Mouse (Mus musculus) midbrain, embryonic 14.5 days (tissue): ENCODE results near the gene Polr2g. TPM values are rescaled to one million over a fixed set of nuclear protein-coding genes. Genes with fewer than 3 reads are reported as not detected.
A peak's percentile ranks its signal among the peaks of the same experiment; 100 is the strongest.

Experiments used
- ATAC-seq: fragments of 200-750 bp; cut with Nextera tagmentation; 2 replicates; pipeline ENCODE4 v1.8.0; 2017; ENCODE audit warnings: moderate number of reproducible peaks, moderate library complexity; ENCODE audit not compliant: low FRiP score, low TSS enrichment
- DNase-seq: peaks from one replicate; pipeline ENCODE4 v3.0.0-alpha.2; 2015
- H3K27ac ChIP-seq: fragments of 300-500 bp; sonication (generic); replicated peaks from 2 replicates; pipeline ENCODE4 v1.5.1; 2014; ENCODE audit warnings: mild to moderate bottlenecking, low read depth, low read length, moderate library complexity
- H3K27me3 ChIP-seq: fragments of 300-500 bp; sonication (generic); 2 replicates; pipeline ENCODE4 v1.6.1; 2014; ENCODE audit warnings: low read length, control low read depth, mixed read lengths; ENCODE audit not compliant: control insufficient read depth, insufficient read depth
- H3K36me3 ChIP-seq: fragments of 300-500 bp; sonication (generic); 2 replicates; pipeline ENCODE4 v1.6.1; 2014; ENCODE audit warnings: low read length, control low read depth; ENCODE audit not compliant: control insufficient read depth, insufficient read depth
- H3K4me1 ChIP-seq: fragments of 300-500 bp; sonication (generic); 2 replicates; pipeline ENCODE4 v1.6.1; 2014; ENCODE audit warnings: mild to moderate bottlenecking, antibody characterized with exemption, low read length, control low read depth; ENCODE audit not compliant: control insufficient read depth, insufficient read depth
- H3K4me2 ChIP-seq: fragments of 300-500 bp; sonication (generic); 2 replicates; pipeline ENCODE4 v1.6.1; 2014; ENCODE audit warnings: mild to moderate bottlenecking, low read length, moderate library complexity
- H3K4me3 ChIP-seq: fragments of 300-500 bp; sonication (generic); replicated peaks from 2 replicates; pipeline ENCODE4 v1.5.1; 2014; ENCODE audit warnings: low read depth, low read length
- H3K9ac ChIP-seq: fragments of 300-500 bp; sonication (generic); replicated peaks from 2 replicates; pipeline ENCODE4 v1.6.1; 2014; ENCODE audit warnings: mild to moderate bottlenecking, low read length, moderate library complexity
- H3K9me3 ChIP-seq: fragments of 300-500 bp; sonication (generic); 2 replicates; pipeline ENCODE4 v1.6.1; 2016; ENCODE audit warnings: low read length, control low read depth, mixed read lengths; ENCODE audit not compliant: control insufficient read depth
- WGBS: fragments of 180-500 bp; shearing (Covaris S2); extraction: QIAGEN DNeasy Blood & Tissue Kit; methylation state at CpG from one replicate; pipeline ENCODE4 v1.1.7; 2014; 5-methylcytosine and 5-hydroxymethylcytosine counted together
- polyA plus RNA-seq: library from polyadenylated mRNA; unstranded; fragments of >200 nt; fragmentation: Nextera tagmentation; extraction: Ambion mirVana; gene quantifications from 2 replicates; pipeline ENCODE4 v1.2.1, GENCODE M21; 2014

Gene Polr2g
- polyA plus RNA-seq, 1 experiment from 2014 or later: 156 TPM

GRCm38 (mm10) chr19:8774086-8774835, 24.1 kb downstream of the Polr2g start, which contains the start of gene Tmem179b:
Gene Tmem179b (minus strand): TSS chr19:8774467.
- H3K4me2 ChIP-seq: peak within 1 kb of the TSS; percentile 100
- H3K36me3 ChIP-seq: peaks cover 46% of the 10 kb centered on the region
- H3K27ac ChIP-seq: peak within 1 kb of the TSS; percentile 99
- peak within 1 kb of the TSS; percentile 78 for H3K9ac ChIP-seq
- DNase-seq (peak; percentile 98), ATAC-seq (peak; percentile 93)
- no peaks in the 10 kb centered on the region for H3K9me3 ChIP-seq
- H3K4me3 ChIP-seq: peak within 1 kb of the TSS; percentile 64
- peaks cover 34% of the 10 kb centered on the region for H3K4me1 ChIP-seq
- under 1% methylated on average over 68 of the region's 68 CpGs for WGBS
- no peaks in the 10 kb centered on the region for H3K27me3 ChIP-seq

- 57% methylated on average over 6 of the region's 6 CpGs for whole genome bisulfite sequencing
- no peaks in the 10 kb centered on the region for H3K9me3 ChIP-seq
- H3K9ac ChIP-seq: peak overlapping the region; percentile 78; the same call in 1 of the 2 replicates
- H3K4me2 ChIP-seq: peak overlapping the region; percentile 100
- no peaks in the 10 kb centered on the region for H3K27me3 ChIP-seq
- H3K4me1 ChIP-seq: peaks cover 34% of the 10 kb centered on the region
- no peak overlapping the region for H3K27ac ChIP-seq
- ATAC-seq (no peak), DNase-seq (no peak)
- peaks cover 51% of the 10 kb centered on the region for H3K36me3 ChIP-seq
- peak overlapping the region; percentile 64 for H3K4me3 ChIP-seq
Observed at GRCm38 (mm10) chr19:8773409-8773808, 25.0 kb downstream of the Polr2g start.

DNA sequence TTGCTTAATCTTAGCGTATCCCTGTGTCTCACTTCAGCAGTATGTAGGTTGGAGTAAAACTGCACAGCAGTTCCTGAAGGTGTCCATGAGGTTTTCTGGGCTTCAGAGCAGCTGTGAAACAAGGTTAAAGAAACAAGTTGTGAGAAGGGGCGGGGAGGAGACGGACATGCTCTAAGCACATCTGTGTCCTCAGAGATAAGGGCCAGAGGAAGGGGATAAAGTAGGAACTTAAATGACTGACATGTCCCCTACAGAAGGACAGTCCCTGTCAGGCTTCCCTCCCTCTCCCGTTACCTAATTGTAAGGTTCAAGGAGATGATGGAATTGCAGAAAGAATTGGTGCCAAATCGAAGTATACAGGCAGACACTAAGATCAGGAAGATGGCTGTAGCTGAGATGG, 25.4 kb downstream of the Polr2g start:
- H3K9me3 ChIP-seq: no peaks in the 10 kb centered on the region
- H3K4me3 ChIP-seq: peak overlapping the region; percentile 10; the same call in 1 of the 2 replicates
- H3K27me3 ChIP-seq: no peaks in the 10 kb centered on the region
- no peak overlapping the region for H3K9ac ChIP-seq
- 91% methylated on average over 5 of the region's 5 CpGs for WGBS
- H3K36me3 ChIP-seq: peaks cover 51% of the 10 kb centered on the region
- H3K27ac ChIP-seq: no peak overlapping the region
- peak overlapping the region; percentile 100 for H3K4me2 ChIP-seq
- DNase-seq (no peak), ATAC-seq (no peak)
- H3K4me1 ChIP-seq: peaks cover 34% of the 10 kb centered on the region

DNA sequence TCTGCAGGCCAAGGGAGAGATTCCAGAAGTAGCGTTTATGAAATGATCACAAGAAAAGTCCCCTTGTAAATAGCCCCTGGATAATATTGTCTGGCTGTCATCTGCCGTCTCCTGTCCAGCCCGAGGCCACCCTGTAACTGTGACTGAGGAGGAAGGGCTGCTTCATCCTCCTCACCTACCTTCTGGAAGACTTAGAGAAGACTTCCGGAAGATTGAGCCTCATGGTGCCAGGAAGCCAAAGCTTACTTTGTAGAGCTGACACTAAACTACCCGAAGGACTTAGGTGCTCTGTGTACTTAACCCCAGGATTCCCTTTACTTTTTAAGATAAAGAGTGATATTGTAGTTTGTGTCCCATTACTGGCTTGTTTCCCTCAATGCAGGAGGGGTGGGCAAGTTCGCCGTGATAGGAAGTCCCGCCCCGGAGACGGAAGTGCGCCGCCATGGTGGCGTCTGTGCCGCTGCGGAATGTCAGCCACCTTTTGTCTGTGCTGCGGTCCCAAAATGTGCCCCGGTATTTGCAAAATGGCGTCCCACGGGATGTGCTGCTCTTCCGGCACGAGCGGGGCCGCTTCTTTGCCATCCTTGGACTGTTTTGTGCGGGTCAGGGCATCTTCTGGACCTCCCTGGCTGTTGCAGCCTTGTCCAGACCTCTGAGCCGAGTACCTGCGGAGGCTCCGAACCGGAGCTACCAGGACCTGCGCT, 27.7 kb downstream of the Polr2g start, which contains the start of gene Tmem223:
Gene Tmem223 (plus strand): TSS at position 430 of the 704 bp plus-strand sequence.
- Histone ChIP-seq H3K27me3 (no peaks in the 10 kb centered on the region), H3K27ac (peak within 1 kb of the TSS; percentile 88), H3K4me2 (peak within 1 kb of the TSS; percentile 68), H3K9me3 (no peaks in the 10 kb centered on the region), H3K9ac (peak within 1 kb of the TSS; percentile 84), H3K36me3 (peaks cover 71% of the 10 kb centered on the region), H3K4me1 (peaks cover 33% of the 10 kb centered on the region), H3K4me3 (peak within 1 kb of the TSS; percentile 78)
- peak; percentile 55; the same call in 1 of the 2 replicates for ATAC-seq
- peak; percentile 88 for DNase-seq
- WGBS: 19% methylated on average over 29 of the region's 29 CpGs

- DNase-seq (no peak), ATAC-seq (no peak)
- no peak overlapping the region for H3K27ac ChIP-seq
- peaks cover 7% of the 10 kb centered on the region; the same call in 1 of the 2 replicates for H3K9me3 ChIP-seq
- 0 out of 2 replicates have a peak, but pooled peaks cover 3% of the 10 kb centered on the region for H3K4me1 ChIP-seq
- peaks cover 85% of the 10 kb centered on the region for H3K36me3 ChIP-seq
- 98% methylated on average over 9 of the region's 9 CpGs for WGBS
- H3K4me3 ChIP-seq: no peak overlapping the region
- no peak overlapping the region for H3K9ac ChIP-seq
- H3K4me2 ChIP-seq: no peak overlapping the region
- no peaks in the 10 kb centered on the region for H3K27me3 ChIP-seq
Observed at GRCm38 (mm10) chr19:8765562-8765961, 32.8 kb downstream of the Polr2g start.

GRCm38 (mm10) chr19:8763276-8763675, 35.1 kb downstream of the Polr2g start:
- Histone ChIP-seq H3K36me3 (peaks cover 62% of the 10 kb centered on the region), H3K27me3 (no peaks in the 10 kb centered on the region), H3K4me2 (no peak overlapping the region), H3K27ac (no peak overlapping the region), H3K9me3 (peaks cover 7% of the 10 kb centered on the region; the same call in 1 of the 2 replicates), H3K4me1 (peaks cover 3% of the 10 kb centered on the region), H3K9ac (no peak overlapping the region), H3K4me3 (no peak overlapping the region)
- WGBS: 97% methylated on average over 4 of the region's 4 CpGs
- ATAC-seq: no peak
- DNase-seq: no peak

- WGBS: 92% methylated on average over 2 of the region's 2 CpGs
- no peak overlapping the region for H3K27ac ChIP-seq
- H3K4me3 ChIP-seq: no peak overlapping the region
- ATAC-seq (no peak), DNase-seq (no peak)
- peaks cover 16% of the 10 kb centered on the region for H3K4me1 ChIP-seq
- no peak overlapping the region for H3K4me2 ChIP-seq
- peaks cover 37% of the 10 kb centered on the region for H3K36me3 ChIP-seq
- H3K9me3 ChIP-seq: peaks cover 7% of the 10 kb centered on the region; the same call in 1 of the 2 replicates
- H3K27me3 ChIP-seq: no peaks in the 10 kb centered on the region
- no peak overlapping the region for H3K9ac ChIP-seq
Observed at GRCm38 (mm10) chr19:8760757-8761156, 37.6 kb downstream of the Polr2g start.

- Histone ChIP-seq H3K9ac (no peak overlapping the region), H3K4me2 (peak overlapping the region; percentile 84; the same call in 1 of the 2 replicates), H3K36me3 (peaks cover 35% of the 10 kb centered on the region), H3K4me3 (no peak overlapping the region), H3K4me1 (peaks cover 16% of the 10 kb centered on the region), H3K9me3 (no peaks in the 10 kb centered on the region), H3K27ac (no peak overlapping the region), H3K27me3 (no peaks in the 10 kb centered on the region)
- DNase-seq (no peak), ATAC-seq (no peak)
- 94% methylated on average over 2 of the region's 2 CpGs for WGBS
Observed at GRCm38 (mm10) chr19:8758899-8759298, 39.5 kb downstream of the Polr2g start.
